Mouse (Mus musculus) hindbrain, postnatal 0 days (tissue): ENCODE measurements around the gene Letmd1. TPM values are rescaled to one million over a fixed set of nuclear protein-coding genes. Genes with fewer than 3 reads are reported as not detected.
"Not testable (repeated sequence)": the region's sequence is repeated elsewhere in the genome, so short reads cannot be mapped to it uniquely, and the experiment has no call there.

Source experiments
- ATAC-seq: fragments of 200-750 bp; cut with Nextera tagmentation; 2 replicates; pipeline ENCODE4 v1.8.0; 2017; ENCODE audit warnings: mild to moderate bottlenecking, moderate TSS enrichment, moderate library complexity
- DNase-seq: peaks from one replicate; pipeline ENCODE4 v3.0.0-alpha.2; 2015; ENCODE audit warnings: low spot score
- H3K27ac ChIP-seq: fragments of 300-500 bp; sonication (generic); 2 replicates; pipeline ENCODE4 v1.5.1; 2014; ENCODE audit warnings: mild to moderate bottlenecking
- H3K27me3 ChIP-seq: fragments of 300-500 bp; sonication (generic); 2 replicates; pipeline ENCODE4 v1.6.1; 2014; ENCODE audit warnings: low read length, mixed read lengths; ENCODE audit not compliant: insufficient read depth
- H3K36me3 ChIP-seq: fragments of 300-500 bp; sonication (generic); 2 replicates; pipeline ENCODE4 v1.6.1; 2014; ENCODE audit warnings: low read length, mixed read lengths; ENCODE audit not compliant: insufficient read depth
- H3K4me1 ChIP-seq: fragments of 300-500 bp; sonication (generic); 2 replicates; pipeline ENCODE4 v1.6.1; 2014; ENCODE audit warnings: antibody characterized with exemption, low read length, mixed read lengths; ENCODE audit not compliant: insufficient read depth
- H3K4me2 ChIP-seq: fragments of 300-500 bp; sonication (generic); 2 replicates; pipeline ENCODE4 v1.6.1; 2014; ENCODE audit warnings: low read depth, mild to moderate bottlenecking, low read length, moderate library complexity, mixed read lengths
- H3K4me3 ChIP-seq: fragments of 300-500 bp; sonication (generic); 2 replicates; pipeline ENCODE4 v1.5.1; 2014; ENCODE audit warnings: low read length
- H3K9ac ChIP-seq: fragments of 300-500 bp; sonication (generic); replicated peaks from 2 replicates; pipeline ENCODE4 v1.6.1; 2014; ENCODE audit warnings: mild to moderate bottlenecking, low read length, moderate library complexity, mixed read lengths
- H3K9me3 ChIP-seq: fragments of 300-500 bp; sonication (generic); 2 replicates; pipeline ENCODE4 v1.6.1; 2016; ENCODE audit warnings: low read length, mixed read lengths
- CTCF ChIP-seq: IDR thresholded peaks from 2 replicates; pipeline ENCODE4 v1.5.1; 2016; ENCODE audit warnings: antibody characterized with exemption, control low read depth, low read depth
- WGBS: fragments of 180-500 bp; shearing (Covaris S2); extraction: QIAGEN DNeasy Blood & Tissue Kit; methylation state at CpG from one replicate; pipeline ENCODE4 v1.1.7; 2014; 5-methylcytosine and 5-hydroxymethylcytosine counted together
- polyA plus RNA-seq: library from polyadenylated mRNA; unstranded; fragments of >200 nt; fragmentation: Nextera tagmentation; extraction: Ambion mirVana; gene quantifications from 2 replicates; pipeline ENCODE4 v1.2.1, GENCODE M21; 2015
- total RNA-seq: library from RNA; depleted of rRNA; stranded (reverse); fragments of >200 nt; gene quantifications from 2 replicates; pipeline ENCODE4 v1.2.3, GENCODE M21; 2014

Letmd1 gene
- total and polyA plus RNA-seq, 2 experiments from 2014 or later: 44.7 to 79.5 TPM

GRCm38 (mm10) chr15:100478925-100479324 lies 10.1 kb downstream of the Letmd1 start:
- Histone ChIP-seq H3K4me3 (no peak overlapping the region), H3K36me3 (peaks cover 87% of the 10 kb centered on the region), H3K4me1 (no peaks in the 10 kb centered on the region), H3K27me3 (no peaks in the 10 kb centered on the region), H3K9me3 (no peaks in the 10 kb centered on the region), H3K9ac (no peak overlapping the region), H3K4me2 (no peak overlapping the region), H3K27ac (no peak overlapping the region)
- 81% methylated on average over 4 of the region's 4 CpGs for WGBS
- DNase-seq (no peak), ATAC-seq (no peak)
- no peak for TF ChIP-seq CTCF

- no peaks in the 10 kb centered on the region for H3K27me3 ChIP-seq
- WGBS: 67% methylated on average over 3 of the region's 3 CpGs
- DNase-seq: no peak
- TF ChIP-seq CTCF: no peak
- H3K4me1 ChIP-seq: no peaks in the 10 kb centered on the region
- H3K27ac ChIP-seq: no peak overlapping the region
- no peak overlapping the region for H3K9ac ChIP-seq
- no peak overlapping the region for H3K4me2 ChIP-seq
- H3K9me3 ChIP-seq: no peaks in the 10 kb centered on the region
- no peak overlapping the region for H3K4me3 ChIP-seq
- peaks cover 69% of the 10 kb centered on the region for H3K36me3 ChIP-seq
- no peak for ATAC-seq
These were observed 16.8 kb downstream of the Letmd1 start for GRCm38 (mm10) chr15:100485576-100485975.

- Histone ChIP-seq H3K27ac (no peak overlapping the region), H3K9ac (no peak overlapping the region), H3K27me3 (no peaks in the 10 kb centered on the region), H3K4me2 (no peak overlapping the region), H3K36me3 (peaks cover 61% of the 10 kb centered on the region), H3K9me3 (no peaks in the 10 kb centered on the region), H3K4me3 (no peak overlapping the region), H3K4me1 (no peaks in the 10 kb centered on the region)
- TF ChIP-seq CTCF: no peak
- no peak for DNase-seq
- whole genome bisulfite sequencing: 12% methylated on average over 7 of the region's 7 CpGs
- no peak for ATAC-seq
These were observed 17.6 kb downstream of the Letmd1 start for GRCm38 (mm10) chr15:100486450-100486849.

- H3K27me3 ChIP-seq: no peaks in the 10 kb centered on the region
- DNase-seq: no peak
- H3K4me3 ChIP-seq: no peak overlapping the region
- no peak overlapping the region for H3K27ac ChIP-seq
- no peak for ATAC-seq
- H3K9me3 ChIP-seq: no peaks in the 10 kb centered on the region
- H3K36me3 ChIP-seq: peaks cover 55% of the 10 kb centered on the region
- H3K9ac ChIP-seq: no peak overlapping the region
- H3K4me1 ChIP-seq: peaks cover 2% of the 10 kb centered on the region; the same call in 1 of the 2 replicates
- TF ChIP-seq CTCF: no peak
- no peak overlapping the region for H3K4me2 ChIP-seq
- 85% methylated on average over 2 of the region's 2 CpGs for WGBS
These were observed 18.2 kb downstream of the Letmd1 start for GRCm38 (mm10) chr15:100487050-100487449.

- peaks cover 49% of the 10 kb centered on the region for H3K36me3 ChIP-seq
- H3K4me1 ChIP-seq, H3K27me3 ChIP-seq, H3K4me2 ChIP-seq, ATAC-seq, DNase-seq, H3K4me3 ChIP-seq, H3K27ac ChIP-seq, H3K9me3 ChIP-seq, H3K9ac ChIP-seq: not testable (repeated sequence)
- 95% methylated on average over 1 of the region's 1 CpGs for WGBS
These were observed 19.5 kb downstream of the Letmd1 start for GRCm38 (mm10) chr15:100488297-100488696.

GRCm38 (mm10) chr15:100489263-100489662 lies 20.4 kb downstream of the Letmd1 start:
- Histone ChIP-seq H3K4me3 (no peak overlapping the region), H3K9ac (no peak overlapping the region), H3K4me2 (no peak overlapping the region), H3K27ac (no peak overlapping the region), H3K27me3 (no peaks in the 10 kb centered on the region), H3K36me3 (peaks cover 40% of the 10 kb centered on the region), H3K4me1 (peaks cover 7% of the 10 kb centered on the region; the same call in 1 of the 2 replicates), H3K9me3 (no peaks in the 10 kb centered on the region)
- WGBS: 73% methylated on average over 15 of the region's 15 CpGs
- no peak for TF ChIP-seq CTCF
- DNase-seq: no peak
- no peak for ATAC-seq

GRCm38 (mm10) chr15:100491966-100492365 lies 23.1 kb downstream of the Letmd1 start:
- 56% methylated on average over 9 of the region's 9 CpGs for WGBS
- Histone ChIP-seq H3K9ac (no peak overlapping the region), H3K4me3 (no peak overlapping the region), H3K27ac (no peak overlapping the region), H3K27me3 (no peaks in the 10 kb centered on the region), H3K4me2 (peak overlapping the region; percentile 72; the same call in 1 of the 2 replicates), H3K36me3 (peaks cover 17% of the 10 kb centered on the region; the same call in 1 of the 2 replicates), H3K4me1 (peaks cover 7% of the 10 kb centered on the region; the same call in 1 of the 2 replicates), H3K9me3 (no peaks in the 10 kb centered on the region)
- DNase-seq (peak; percentile 47), ATAC-seq (no peak)
- TF ChIP-seq CTCF: no peak
